Mouse (Mus musculus): ENCODE measurements around the gene Lsm14b. TPM values are rescaled to one million over a fixed set of nuclear protein-coding genes. Genes with fewer than 3 reads are reported as not detected.

Gene Lsm14b
- polyA plus RNA-seq, 1 experiment from 2014 or later = 2.7 TPM

DNA sequence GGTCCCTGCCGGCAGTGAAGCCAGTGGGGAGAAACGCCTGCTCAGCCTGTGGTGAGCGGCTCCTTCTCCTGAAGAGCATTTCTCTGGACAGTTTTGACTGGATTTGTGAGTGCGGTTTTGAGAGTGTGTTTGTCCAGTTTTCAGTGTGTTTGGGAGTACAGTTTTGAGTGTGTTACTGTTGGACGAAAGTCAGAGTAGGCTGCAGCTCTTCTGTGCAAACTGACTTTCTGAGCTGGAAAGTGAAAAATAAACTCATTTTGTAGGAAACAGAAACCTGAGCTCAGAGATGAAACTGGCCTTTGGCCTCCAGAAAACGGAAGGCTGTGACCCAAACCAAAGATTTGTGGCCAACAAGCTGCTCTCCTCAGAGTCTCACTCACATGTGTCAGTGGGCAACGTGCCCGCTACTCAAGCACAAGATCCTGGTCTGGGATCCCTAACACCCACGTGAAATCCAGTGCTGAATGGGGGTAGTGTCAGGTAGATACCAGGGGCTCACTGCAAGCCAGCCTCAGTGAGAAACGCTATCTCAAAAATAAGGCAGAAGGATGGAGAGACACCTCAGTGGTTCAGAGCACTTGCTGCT lies 38.3 kb upstream of the Lsm14b start:
- no peak overlapping the region for H3K9ac ChIP-seq
- H3K36me3 ChIP-seq = no peaks in the 10 kb centered on the region
- H3K4me2 ChIP-seq = no peak overlapping the region
- no peak for ATAC-seq
- H3K4me3 ChIP-seq = no peak overlapping the region
- no peaks in the 10 kb centered on the region for H3K4me1 ChIP-seq
- no peak overlapping the region for H3K27ac ChIP-seq
- WGBS (ENCODE audit: insufficient replicate concordance) = 64% methylated on average over 10 of the region's 10 CpGs
- no peaks in the 10 kb centered on the region for H3K9me3 ChIP-seq (replicated peaks)
- H3K27me3 ChIP-seq (replicated peaks) = no peaks in the 10 kb centered on the region; the same call in 1 of the 2 replicates

DNA sequence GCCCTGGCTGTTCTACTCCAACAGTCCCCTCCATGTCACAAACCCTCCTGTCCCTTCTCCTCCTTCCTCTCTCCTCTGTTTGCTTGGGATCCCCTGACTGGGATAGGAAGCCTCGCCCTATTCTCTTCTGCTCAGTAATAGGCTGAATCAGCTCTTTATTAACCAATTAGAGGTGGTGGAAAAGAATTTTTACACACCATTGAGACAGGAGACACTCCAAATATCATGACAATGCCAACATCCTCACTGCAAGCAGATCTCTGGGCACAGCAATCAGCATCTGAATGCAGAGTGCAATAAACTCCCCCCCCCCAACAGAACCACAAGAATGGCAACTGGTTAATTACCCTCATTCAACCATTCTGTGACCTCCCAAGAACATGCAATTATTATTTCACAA lies 35.7 kb upstream of the Lsm14b start:
- no peak overlapping the region for H3K9ac ChIP-seq
- H3K9me3 ChIP-seq (replicated peaks) = no peaks in the 10 kb centered on the region
- WGBS (ENCODE audit: insufficient replicate concordance) = 48% methylated on average over 1 of the region's 1 CpGs
- ATAC-seq = no peak
- H3K4me1 ChIP-seq = no peaks in the 10 kb centered on the region
- H3K4me2 ChIP-seq = no peak overlapping the region
- no peak overlapping the region for H3K4me3 ChIP-seq
- H3K27me3 ChIP-seq (replicated peaks) = no peaks in the 10 kb centered on the region; the same call in 1 of the 2 replicates
- no peak overlapping the region for H3K27ac ChIP-seq
- no peaks in the 10 kb centered on the region for H3K36me3 ChIP-seq

DNA sequence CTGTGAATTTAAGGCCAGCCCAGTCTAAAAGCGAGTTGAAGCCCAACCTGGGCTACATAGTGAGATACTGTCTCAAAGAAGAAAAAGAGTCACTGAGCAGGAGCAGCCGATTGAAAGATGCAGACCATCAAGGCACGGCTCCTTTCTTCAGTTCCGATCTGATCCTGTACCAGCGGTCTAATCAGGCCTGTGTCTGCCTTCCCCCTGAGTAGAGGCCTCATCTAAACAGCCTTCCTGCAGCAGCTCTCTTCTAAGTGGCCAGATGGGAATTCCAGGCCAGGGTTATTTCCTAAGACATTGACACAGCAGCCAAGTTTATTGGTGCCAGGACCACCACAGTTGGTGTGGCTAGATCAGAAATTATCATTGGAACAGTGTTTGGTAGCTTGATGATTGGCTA lies 31.7 kb upstream of the Lsm14b start:
- no peak overlapping the region for H3K4me3 ChIP-seq
- no peak overlapping the region for H3K4me2 ChIP-seq
- 71% methylated on average over 5 of the region's 5 CpGs for WGBS (ENCODE audit: insufficient replicate concordance)
- no peak overlapping the region for H3K9ac ChIP-seq
- no peak overlapping the region for H3K27ac ChIP-seq
- H3K4me1 ChIP-seq = no peaks in the 10 kb centered on the region
- no peak for ATAC-seq
- H3K36me3 ChIP-seq = no peaks in the 10 kb centered on the region
- H3K27me3 ChIP-seq (replicated peaks) = no peaks in the 10 kb centered on the region; the same call in 1 of the 2 replicates
- H3K9me3 ChIP-seq (replicated peaks) = no peaks in the 10 kb centered on the region

DNA sequence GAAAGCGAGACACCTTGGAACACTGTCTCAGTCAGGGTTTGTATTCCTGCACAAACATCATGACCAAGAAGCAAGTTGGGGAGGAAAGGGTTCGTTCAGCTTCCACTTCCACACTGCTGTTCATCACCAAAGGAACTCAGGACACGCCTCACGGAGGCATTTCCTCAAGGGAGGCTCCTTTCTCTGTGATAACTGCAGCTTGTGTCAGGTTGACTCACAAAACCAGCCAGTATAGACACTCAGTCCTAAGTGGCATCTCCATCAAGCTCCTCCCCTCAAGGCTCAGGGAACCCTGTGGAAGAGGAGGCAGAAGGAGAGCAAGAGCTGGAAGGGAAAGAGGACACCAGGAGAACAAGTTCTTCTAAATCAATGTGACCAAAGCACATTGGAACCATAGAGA lies 26.4 kb upstream of the Lsm14b start:
- H3K4me3 ChIP-seq = no peak overlapping the region
- H3K4me2 ChIP-seq = no peak overlapping the region
- no peak overlapping the region for H3K27ac ChIP-seq
- H3K9me3 ChIP-seq (replicated peaks) = no peaks in the 10 kb centered on the region
- no peaks in the 10 kb centered on the region for H3K4me1 ChIP-seq
- H3K36me3 ChIP-seq = no peaks in the 10 kb centered on the region
- 0 out of 2 replicates have a peak, but pooled peaks cover 3% of the 10 kb centered on the region for H3K27me3 ChIP-seq (replicated peaks)
- H3K9ac ChIP-seq = no peak overlapping the region
- no peak for ATAC-seq
- 51% methylated on average over 4 of the region's 4 CpGs for WGBS (ENCODE audit: insufficient replicate concordance)

DNA sequence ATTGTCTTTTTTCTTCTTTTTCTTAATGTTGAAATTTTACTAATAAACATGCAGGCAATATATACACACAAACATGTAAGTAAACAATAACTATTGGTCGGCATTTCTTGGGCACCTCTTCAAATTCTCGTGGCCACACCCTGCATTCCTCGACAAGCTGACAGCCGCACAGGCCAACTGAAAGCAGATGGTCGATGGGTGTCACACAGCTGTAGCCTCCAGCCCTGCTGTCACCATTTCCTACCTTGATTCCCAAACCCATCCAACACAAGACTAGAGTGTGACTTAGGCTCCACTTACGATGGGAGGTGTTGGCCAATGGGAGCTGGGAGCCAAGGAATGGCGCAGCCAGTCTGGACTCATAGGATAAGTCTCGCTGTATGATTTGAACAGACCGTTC lies 23.2 kb upstream of the Lsm14b start:
- 63% methylated on average over 9 of the region's 9 CpGs for WGBS (ENCODE audit: insufficient replicate concordance)
- no peaks in the 10 kb centered on the region for H3K4me1 ChIP-seq
- H3K4me3 ChIP-seq = no peak overlapping the region
- ATAC-seq = no peak
- H3K27me3 ChIP-seq (replicated peaks) = peaks cover 19% of the 10 kb centered on the region
- no peak overlapping the region for H3K9ac ChIP-seq
- no peaks in the 10 kb centered on the region for H3K9me3 ChIP-seq (replicated peaks)
- H3K27ac ChIP-seq = no peak overlapping the region
- H3K36me3 ChIP-seq = no peaks in the 10 kb centered on the region
- H3K4me2 ChIP-seq = no peak overlapping the region

DNA sequence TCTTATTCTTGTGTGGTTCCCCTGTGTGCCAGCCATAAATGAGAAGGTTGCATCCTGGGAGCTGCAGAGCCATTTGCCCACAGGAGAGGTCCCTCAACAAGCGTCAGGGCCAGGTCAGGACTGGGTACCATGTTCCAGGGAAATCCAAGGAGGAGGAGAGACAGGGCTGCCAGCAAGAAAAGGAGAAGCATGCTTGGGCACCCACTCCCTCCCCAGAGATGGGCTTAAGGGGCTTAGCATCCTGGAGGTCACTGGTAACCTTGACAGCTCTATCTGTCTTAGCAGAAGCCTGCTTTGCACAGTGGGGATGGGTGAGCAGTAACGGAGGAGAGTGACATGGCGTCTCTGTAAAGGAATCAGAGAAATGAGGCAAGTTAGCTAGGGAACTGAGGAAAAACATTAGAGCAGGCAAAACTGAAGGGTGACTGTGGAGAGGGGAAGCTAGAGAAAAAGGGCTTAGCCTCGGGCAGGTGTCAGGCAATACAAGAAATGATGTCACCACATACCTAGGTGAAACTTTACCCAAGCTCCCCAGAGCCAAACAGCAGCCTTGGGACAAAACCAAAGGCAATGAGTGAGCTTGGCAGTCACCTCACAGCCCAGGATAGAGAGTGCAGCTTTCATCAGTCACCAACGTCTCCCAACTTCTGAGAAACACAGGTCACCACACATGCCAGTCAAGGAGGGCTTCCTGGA lies 19.0 kb upstream of the Lsm14b start:
- H3K4me1 ChIP-seq = no peaks in the 10 kb centered on the region
- H3K4me3 ChIP-seq = no peak overlapping the region
- ATAC-seq = no peak
- WGBS (ENCODE audit: insufficient replicate concordance) = 33% methylated on average over 5 of the region's 5 CpGs
- no peak overlapping the region for H3K27ac ChIP-seq
- H3K27me3 ChIP-seq (replicated peaks) = peaks cover 28% of the 10 kb centered on the region
- H3K4me2 ChIP-seq = no peak overlapping the region
- no peak overlapping the region for H3K9ac ChIP-seq
- no peaks in the 10 kb centered on the region for H3K36me3 ChIP-seq
- H3K9me3 ChIP-seq (replicated peaks) = no peaks in the 10 kb centered on the region

DNA sequence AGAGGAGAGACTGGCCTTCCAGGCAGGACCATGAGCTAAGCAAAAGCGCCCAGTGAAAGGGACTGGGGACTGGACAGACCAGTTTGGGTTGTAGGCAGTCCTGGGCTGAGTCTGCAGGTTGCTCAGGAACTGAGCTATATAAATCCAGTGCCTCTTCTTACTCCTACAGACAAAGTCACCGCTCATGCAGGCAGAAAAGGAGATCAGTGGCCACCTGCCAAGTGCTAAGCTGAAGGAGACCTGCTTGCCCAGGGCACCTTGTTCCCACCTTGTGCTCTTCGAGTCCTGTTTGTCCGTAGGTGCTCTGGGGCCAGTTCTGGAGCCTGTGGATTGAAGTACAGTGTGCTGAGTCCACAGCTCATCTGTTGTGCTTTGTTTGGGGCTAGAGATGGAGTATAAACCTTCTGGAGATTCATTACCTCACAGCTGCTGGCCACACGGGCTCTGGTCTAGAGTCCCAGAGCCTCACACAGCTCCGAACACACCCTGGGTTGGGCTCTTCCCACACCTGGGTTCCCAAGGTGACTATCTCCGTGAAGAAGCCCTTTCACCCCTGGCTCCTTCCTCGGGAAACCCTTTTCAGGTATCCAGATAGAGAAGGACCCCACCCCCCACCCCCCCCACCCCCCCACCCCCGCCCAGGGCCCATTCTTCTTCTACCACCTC lies 18.3 kb upstream of the Lsm14b start:
- WGBS (ENCODE audit: insufficient replicate concordance) = 35% methylated on average over 9 of the region's 9 CpGs
- no peaks in the 10 kb centered on the region for H3K9me3 ChIP-seq (replicated peaks)
- H3K9ac ChIP-seq = no peak overlapping the region
- H3K4me3 ChIP-seq = no peak overlapping the region
- no peak overlapping the region for H3K27ac ChIP-seq
- no peaks in the 10 kb centered on the region for H3K4me1 ChIP-seq
- no peak overlapping the region for H3K4me2 ChIP-seq
- peaks cover 28% of the 10 kb centered on the region for H3K27me3 ChIP-seq (replicated peaks)
- ATAC-seq = no peak
- H3K36me3 ChIP-seq = no peaks in the 10 kb centered on the region

DNA sequence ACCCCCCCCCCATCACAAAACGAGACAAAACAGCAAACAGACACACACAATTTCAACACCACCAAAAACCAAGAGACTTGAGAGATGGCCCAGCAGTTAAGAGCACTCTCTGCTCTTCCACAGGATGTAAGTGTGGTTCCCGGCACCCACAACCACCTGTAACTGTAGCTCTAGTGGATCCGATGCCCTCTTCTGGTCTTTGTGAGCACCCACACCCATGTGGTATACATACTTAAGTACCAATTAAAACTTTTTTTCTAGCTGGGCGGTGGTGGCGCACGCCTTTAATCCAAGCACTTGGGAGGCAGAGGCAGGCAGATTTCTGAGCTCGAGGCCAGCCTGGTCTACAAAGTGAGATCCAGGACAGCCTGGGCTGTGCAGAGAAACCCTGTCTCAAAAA lies 14.1 kb upstream of the Lsm14b start:
- Histone ChIP-seq H3K4me2 (no peak overlapping the region), H3K9me3 (replicated peaks) (no peaks in the 10 kb centered on the region), H3K4me3 (no peak overlapping the region), H3K27ac (no peak overlapping the region), H3K27me3 (replicated peaks) (peaks cover 27% of the 10 kb centered on the region), H3K4me1 (no peaks in the 10 kb centered on the region), H3K36me3 (no peaks in the 10 kb centered on the region), H3K9ac (no peak overlapping the region)
- WGBS (ENCODE audit: insufficient replicate concordance) = 72% methylated on average over 7 of the region's 7 CpGs
- no peak for ATAC-seq

DNA sequence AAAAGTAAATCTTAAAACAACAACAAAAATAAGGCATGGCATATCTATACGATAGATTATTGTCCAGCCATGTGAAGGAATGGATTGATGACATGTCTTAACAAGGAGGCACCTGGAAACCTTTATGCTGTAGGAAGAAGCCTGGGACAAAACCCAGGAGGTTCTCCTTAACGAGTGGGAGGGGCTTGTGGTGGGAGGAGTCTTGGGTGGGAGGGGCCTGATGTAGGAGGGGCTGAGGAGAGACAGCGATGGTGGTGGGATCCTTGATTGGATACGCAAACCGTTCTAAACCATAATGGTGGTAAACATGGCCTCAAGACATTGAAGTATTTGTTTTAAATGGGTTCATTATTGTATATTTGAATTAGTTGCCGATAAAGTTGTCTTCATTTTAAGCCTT lies 13.4 kb upstream of the Lsm14b start:
- no peaks in the 10 kb centered on the region for H3K9me3 ChIP-seq (replicated peaks)
- H3K27ac ChIP-seq = no peak overlapping the region
- H3K4me3 ChIP-seq = no peak overlapping the region
- H3K27me3 ChIP-seq (replicated peaks) = peaks cover 23% of the 10 kb centered on the region
- no peaks in the 10 kb centered on the region for H3K4me1 ChIP-seq
- 73% methylated on average over 6 of the region's 6 CpGs for WGBS (ENCODE audit: insufficient replicate concordance)
- no peak for ATAC-seq
- no peak overlapping the region for H3K9ac ChIP-seq
- no peaks in the 10 kb centered on the region for H3K36me3 ChIP-seq
- H3K4me2 ChIP-seq = no peak overlapping the region

DNA sequence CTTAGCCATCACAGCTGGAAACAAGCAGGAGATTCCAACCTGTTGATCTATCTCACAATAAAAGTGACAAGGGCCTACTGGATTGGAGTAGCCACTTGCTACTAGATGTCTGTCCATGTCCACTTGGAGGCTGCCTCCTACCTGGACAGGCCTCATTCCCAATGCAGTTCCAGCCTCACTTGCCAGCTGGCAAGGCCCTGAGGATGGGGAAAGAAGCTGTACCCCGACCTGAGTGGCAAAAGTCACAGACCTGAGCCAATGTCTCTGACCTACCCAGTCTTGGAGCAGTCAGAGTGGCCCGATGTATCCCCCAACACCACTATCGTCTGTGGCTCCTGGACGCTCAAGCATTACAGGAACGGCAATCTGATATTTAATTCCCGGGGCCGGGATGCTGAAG lies 11.1 kb upstream of the Lsm14b start:
- ATAC-seq = no peak
- H3K9ac ChIP-seq = no peak overlapping the region

DNA sequence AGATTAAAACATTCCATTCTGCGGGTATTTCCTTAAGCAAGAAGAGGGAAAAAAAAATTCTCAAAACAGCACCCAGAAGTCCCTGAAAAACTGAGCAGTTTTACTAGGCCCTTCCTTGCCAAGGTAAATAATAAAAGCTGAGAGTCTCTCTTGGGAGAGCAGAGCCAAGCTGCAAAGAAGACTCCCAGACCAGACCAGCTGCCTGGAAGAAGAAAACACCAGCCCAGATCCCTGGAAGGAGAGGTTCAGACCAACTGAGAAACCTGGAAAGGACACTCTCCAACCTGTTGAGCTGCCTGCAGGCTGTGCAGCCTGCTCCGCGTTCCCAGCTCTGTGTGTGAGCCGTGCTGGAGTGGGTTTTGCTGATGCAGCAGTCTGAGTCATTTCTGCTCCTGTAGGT lies 7.2 kb upstream of the Lsm14b start:
- Histone ChIP-seq H3K27me3 (replicated peaks) (peaks cover 49% of the 10 kb centered on the region), H3K27ac (no peak overlapping the region), H3K9me3 (replicated peaks) (no peaks in the 10 kb centered on the region), H3K4me1 (no peaks in the 10 kb centered on the region), H3K9ac (no peak overlapping the region), H3K4me2 (no peak overlapping the region), H3K36me3 (no peaks in the 10 kb centered on the region), H3K4me3 (no peak overlapping the region)
- WGBS (ENCODE audit: insufficient replicate concordance) = 60% methylated on average over 4 of the region's 4 CpGs
- no peak for ATAC-seq

More for the DNA sequence above, 11.1 kb upstream of the Lsm14b start:
- peaks cover 15% of the 10 kb centered on the region; the same call in 1 of the 2 replicates for H3K27me3 ChIP-seq (replicated peaks)
- no peak overlapping the region for H3K4me3 ChIP-seq
- 75% methylated on average over 7 of the region's 7 CpGs for WGBS (ENCODE audit: insufficient replicate concordance)
- H3K4me2 ChIP-seq = no peak overlapping the region
- H3K27ac ChIP-seq = no peak overlapping the region
- no peaks in the 10 kb centered on the region for H3K9me3 ChIP-seq (replicated peaks)
- no peaks in the 10 kb centered on the region for H3K36me3 ChIP-seq
- no peaks in the 10 kb centered on the region for H3K4me1 ChIP-seq

DNA sequence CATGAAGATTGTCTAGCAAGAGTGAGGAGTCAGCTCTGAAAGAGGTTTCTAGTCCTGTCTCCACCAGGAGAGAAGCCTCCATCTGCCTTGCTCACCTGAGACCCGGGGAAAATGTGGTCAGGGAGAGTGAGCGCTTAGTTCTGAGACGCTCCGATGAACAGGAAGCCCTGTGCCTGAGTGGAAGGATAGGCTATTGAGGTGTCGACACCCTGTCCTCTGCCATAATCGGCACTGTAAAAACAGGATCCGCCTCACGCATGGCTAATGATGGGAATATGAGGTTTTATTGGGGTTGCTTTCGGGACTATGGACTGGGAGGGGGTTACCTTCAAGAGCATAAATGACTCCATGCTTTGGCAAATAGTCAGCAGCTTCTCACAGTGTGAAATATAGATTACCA lies 6.2 kb upstream of the Lsm14b start:
- Histone ChIP-seq H3K4me3 (no peak overlapping the region), H3K4me2 (no peak overlapping the region), H3K27me3 (replicated peaks) (peaks cover 57% of the 10 kb centered on the region), H3K36me3 (no peaks in the 10 kb centered on the region), H3K9me3 (replicated peaks) (no peaks in the 10 kb centered on the region), H3K4me1 (peaks cover 3% of the 10 kb centered on the region), H3K27ac (no peak overlapping the region), H3K9ac (no peak overlapping the region)
- ATAC-seq = no peak
- 73% methylated on average over 9 of the region's 9 CpGs for WGBS (ENCODE audit: insufficient replicate concordance)
